Mouse (Mus musculus): ENCODE results near the gene Tmem116. TPM values are rescaled to one million over a fixed set of nuclear protein-coding genes. Genes with fewer than 3 reads are reported as not detected.

Tmem116 gene
- total RNA-seq, 2 experiments from 2014 or later, result 4.4 to 5.4 TPM

DNA sequence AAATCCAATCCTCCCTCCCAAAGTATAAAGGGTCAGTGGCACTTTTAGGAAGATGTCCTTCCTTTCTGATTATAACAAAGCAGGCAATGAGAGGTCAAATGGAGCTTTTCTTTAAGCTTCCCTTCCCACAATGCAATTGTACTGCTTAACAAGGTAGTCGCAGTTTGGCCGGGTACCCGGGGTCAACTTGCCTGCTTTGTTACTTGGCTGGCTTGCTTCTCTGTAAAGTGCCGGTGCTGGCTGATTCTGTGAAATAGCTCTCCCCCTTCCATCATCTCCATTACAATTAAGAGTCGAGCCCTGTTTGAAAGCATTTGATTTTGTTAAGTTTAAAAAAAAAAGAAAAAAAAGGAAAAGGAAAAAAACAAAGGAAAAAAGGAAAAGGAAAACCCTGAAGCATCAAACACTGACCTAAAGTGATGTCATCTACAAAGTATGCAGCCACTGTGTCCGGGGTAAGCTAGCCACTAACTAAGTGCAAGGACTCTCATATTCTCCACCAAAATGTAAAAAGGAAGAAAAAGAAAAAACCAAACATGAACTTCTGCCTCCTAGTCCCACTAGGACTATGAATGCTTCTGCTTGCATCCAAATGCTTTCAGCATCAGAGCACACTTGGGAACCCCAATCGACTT, 85.3 kb downstream of the Tmem116 start:
- no peak for DNase-seq (ENCODE audit: low spot score in 2 of 2)

DNA sequence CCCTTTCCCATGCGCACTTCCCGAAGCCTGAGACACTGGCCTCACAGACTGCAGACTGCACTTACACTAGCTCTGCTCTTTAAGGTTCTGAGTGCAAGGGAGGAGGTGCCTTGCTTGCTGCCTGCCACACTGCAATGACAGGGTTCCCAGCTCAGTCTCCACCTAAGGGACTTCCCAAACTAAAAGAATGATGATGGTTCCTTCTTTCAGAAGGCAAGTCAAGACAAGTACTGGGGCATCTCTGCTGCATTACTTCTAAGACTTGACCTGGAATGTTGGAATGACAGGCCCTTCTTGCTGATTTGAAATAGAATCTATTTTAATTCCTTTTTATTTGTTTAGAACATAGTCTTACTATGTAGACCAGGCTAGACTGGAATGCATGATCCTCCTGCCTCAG, 85.9 kb downstream of the Tmem116 start:
- no peak for DNase-seq (ENCODE audit: low spot score in 2 of 2)

DNA sequence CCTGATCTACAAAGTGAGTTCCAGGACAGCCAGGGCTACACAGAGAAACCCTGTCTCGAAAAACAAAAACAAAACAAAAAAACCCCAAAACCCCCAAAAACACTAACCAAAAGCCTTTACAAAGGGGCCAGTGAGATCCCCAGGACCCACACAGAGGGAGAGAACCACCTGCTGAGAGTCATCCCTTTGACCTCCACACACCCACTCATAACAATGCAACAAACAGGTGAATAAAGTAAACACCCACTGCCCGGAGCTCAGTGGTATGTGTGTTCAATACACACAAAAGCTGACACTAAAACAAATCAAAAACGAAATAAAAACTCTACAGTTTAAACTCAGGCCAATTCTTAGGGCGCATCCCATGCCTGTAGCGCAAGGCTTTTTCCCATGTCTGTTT, 88.4 kb downstream of the Tmem116 start:
- DNase-seq (ENCODE audit: low spot score in 2 of 2), result no peak

DNA sequence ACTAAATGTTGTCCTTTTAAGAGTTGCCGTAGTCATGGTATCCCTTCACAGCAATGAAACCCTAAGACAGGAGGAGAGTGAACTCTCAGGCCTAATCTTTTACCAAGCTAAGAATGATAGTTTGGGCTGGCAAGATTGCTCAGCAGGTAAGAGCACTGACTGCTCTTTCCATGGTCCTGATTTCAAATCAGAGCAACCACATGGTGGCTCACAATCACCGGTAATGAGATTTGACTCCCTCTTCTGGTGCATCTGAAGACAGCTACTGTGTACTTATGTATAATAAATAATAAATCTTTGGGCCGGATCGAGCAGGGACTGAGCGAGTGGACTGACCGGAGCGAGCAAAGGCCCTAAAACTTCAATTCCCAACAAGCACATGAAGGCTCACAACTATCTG, 89.5 kb downstream of the Tmem116 start:
- DNase-seq (ENCODE audit: low spot score in 2 of 2), result no peak

DNA sequence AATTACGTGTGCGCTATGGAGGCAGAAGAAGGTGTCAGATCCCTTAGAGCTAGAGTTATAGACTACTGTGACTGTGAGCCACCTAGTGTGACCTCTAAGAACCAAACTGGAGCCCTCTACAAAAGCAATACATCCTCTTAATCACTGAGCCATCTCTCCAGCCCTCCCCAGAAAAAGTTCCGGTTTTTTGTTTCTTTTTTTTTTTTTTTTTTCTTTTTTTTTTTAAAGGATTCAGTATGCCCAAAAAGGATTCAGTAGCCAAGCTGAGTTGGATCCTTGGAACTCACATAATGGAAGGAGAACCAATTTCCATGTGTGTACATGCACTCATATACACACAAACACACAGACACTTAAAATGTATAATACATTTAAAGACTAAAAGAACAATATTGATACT, 91.7 kb downstream of the Tmem116 start:
- DNase-seq (ENCODE audit: low spot score in 2 of 2), result no peak

DNA sequence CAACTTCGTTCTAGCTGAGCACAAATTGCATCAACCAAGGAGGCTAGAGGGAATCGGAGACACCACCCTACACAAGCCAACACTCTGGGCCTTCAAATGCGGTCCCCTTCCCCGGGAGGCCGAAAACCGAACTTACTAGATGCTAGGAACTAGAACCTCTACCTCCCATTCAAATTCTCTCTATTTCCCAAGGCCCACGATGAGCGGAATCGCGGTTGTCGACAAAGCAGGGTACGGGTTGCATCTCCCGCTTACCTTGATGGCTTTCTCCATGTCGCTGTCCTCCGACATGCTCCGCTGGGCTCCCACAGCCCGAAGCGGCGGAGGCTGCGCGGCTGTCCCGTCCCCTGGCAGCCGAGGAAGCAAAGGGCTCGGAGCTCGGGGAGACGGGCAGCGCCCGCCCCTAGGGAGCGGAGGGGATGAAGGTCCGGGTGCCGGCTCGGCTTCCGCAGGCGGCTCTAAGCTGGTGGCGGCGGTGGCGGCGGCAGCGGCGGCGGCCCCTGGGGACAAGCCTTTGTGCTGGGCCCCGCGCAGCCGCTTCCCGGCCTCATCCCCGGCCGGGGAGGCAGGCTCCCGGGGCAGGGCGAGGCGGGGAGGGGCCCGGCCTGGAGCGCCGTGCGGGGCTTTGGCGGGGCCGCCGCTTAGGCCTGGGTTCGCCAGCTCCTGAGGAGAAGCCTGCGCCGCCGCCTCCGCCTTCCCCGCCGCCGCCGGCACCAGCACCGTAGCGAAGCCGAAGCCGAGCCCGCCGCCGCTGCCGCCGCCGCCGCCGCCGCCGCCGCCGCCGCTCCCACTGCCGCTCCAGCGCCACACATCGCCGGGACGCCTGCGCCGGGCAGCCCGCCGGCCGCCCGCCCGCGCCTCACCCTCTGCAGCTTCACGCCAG, 93.5 kb downstream of the Tmem116 start, which contains the start of the genes Adam1a and Gm42878:
Gene Adam1a (minus strand): TSS at position 573 of the 883 bp plus-strand sequence.
Gene Gm42878 (minus strand): TSS at position 573 of the 883 bp plus-strand sequence.
- DNase-seq (ENCODE audit: low spot score in 2 of 2), result no peak

DNA sequence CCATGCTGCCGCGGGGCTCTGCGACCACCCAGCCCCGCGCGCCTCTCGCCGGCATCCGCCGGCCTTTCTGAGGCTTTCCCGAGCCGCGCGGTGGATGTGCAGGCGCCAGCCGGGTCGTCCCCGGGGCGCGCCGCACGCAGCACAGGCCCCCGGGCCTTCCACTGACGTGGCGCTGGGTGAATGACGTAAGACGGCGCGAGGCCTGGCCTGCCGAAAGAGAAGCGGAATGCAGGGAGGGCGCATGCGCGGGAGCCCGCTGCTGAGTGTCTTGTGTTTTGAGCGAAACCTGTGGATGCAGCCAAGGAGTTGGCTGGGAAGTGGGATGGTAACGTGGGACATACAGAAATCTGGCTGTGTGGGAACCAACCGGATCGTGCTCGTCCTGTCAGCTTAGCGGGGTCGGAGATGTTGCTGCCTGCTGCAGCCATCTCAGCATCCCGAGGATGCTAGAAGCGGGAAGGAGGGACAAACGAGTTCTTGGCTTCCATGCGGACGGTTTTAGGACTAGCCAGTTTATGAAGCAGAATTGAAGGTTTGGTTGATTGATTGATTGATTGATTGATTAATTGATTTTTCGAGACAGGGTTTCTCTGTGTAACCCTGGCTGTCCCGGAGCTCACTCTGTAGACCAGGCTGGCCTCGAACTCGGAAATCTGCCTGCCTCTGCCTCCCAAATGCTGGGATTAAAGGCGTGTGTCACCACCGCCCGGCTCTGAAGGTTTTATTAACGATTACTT, 94.3 kb downstream of the Tmem116 start, which contains the start of gene Mapkapk5:
Gene Mapkapk5 (minus strand): TSS at position 113 of the 737 bp plus-strand sequence.
- DNase-seq (ENCODE audit: low spot score in 2 of 2), result peak; percentile 98 to 99

DNA sequence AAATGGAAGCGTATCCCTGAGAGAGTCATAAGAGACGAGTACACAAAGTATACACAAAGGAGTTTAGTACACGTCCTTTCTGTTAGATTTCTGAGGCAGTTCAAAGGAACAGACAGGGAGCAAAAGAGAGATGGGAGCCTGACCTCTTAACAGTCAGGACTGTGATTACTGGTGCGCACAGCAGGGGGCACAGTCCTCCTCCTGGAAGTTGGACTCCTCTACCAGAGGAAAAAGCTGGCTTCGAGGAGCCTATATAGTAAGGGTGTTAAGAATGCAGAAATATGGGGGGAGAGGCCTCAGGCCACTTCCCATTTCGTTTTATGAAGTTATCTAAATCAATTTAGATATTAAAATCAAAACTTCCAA, 94.8 kb downstream of the Tmem116 start:
- DNase-seq (ENCODE audit: low spot score in 2 of 2), result peak; percentile 48 to 58

DNA sequence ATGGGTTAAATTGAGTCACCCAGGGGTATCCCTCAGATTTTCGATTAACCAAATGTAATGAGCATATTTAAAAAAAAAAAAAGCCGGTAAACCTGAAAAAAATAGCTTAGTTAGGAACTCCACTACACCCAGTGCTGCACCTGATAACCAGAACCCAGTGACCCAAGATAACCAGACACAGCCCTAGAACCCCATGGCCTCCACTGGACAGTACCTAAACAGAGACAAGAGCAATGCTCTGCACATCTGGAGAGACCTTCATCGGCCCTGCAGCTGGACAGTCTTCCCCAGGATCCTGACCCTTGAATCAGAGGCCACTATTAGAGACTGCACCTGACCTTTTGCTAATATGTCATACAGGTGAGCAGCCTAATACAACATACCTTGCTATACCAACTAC, 95.4 kb downstream of the Tmem116 start:
- DNase-seq (ENCODE audit: low spot score in 2 of 2), result no peak

DNA sequence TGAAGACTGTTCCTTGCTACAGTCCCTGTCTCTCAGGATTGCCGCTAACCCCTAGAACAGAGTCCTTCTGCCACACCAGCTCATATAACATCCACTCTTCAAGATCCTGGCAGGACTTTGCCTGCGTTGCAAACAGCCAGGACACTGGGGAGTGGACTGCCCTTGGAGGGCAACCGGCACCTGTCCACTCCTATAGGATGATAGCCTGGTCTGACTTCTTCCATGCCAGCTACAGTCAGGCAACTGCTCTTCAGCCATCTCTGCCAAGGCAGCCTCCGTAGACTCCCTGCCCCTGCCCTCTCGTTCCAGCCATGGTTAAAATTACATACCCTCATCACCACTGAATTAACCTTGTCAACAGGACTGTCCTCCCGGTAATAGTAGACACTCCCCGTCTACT, 97.5 kb downstream of the Tmem116 start:
- no peak for DNase-seq (ENCODE audit: low spot score in 2 of 2)

DNA sequence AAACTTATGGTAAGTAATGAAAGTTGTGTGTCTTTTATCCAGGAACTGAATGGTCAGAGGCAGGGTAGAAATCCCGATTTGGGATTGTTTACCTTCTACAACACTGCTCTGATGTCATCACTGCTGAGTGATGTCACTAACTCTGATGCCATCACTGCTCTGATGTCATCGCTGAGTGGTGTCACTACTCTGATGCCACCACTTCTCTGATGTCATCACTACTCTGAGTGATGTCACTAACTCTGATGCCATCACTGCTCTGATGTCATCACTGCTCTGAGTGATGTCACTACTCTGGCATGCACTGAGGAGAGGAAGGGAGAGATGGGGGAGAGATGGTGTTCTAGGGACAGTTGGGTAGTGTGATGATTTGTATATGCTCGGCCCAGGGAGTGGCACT, 110.7 kb downstream of the Tmem116 start:
- DNase-seq (ENCODE audit: low spot score in 2 of 2), result no peak

DNA sequence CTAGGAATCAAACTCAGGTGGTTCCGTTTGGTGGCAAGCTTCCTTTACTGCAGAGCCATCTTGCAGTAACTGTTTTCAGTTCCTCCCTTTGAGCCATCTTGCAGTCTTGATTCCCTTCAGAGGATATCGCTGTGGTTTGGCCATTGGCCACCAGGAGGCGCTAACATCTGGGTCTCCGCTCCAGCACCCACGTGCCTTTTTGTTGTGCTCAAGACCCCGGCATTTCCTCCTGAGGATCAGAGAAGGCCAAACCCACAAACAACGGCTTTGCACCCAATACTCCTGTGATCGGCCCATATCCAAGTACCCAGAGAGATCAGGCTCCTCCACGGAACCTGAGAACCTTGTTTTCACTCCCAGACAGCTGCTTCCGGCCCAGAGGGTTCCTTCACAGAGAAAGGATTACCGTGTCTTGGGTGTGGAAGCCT, 112.8 kb downstream of the Tmem116 start:
- peak; percentile 86 for DNase-seq (ENCODE audit: low spot score in 2 of 2)

DNA sequence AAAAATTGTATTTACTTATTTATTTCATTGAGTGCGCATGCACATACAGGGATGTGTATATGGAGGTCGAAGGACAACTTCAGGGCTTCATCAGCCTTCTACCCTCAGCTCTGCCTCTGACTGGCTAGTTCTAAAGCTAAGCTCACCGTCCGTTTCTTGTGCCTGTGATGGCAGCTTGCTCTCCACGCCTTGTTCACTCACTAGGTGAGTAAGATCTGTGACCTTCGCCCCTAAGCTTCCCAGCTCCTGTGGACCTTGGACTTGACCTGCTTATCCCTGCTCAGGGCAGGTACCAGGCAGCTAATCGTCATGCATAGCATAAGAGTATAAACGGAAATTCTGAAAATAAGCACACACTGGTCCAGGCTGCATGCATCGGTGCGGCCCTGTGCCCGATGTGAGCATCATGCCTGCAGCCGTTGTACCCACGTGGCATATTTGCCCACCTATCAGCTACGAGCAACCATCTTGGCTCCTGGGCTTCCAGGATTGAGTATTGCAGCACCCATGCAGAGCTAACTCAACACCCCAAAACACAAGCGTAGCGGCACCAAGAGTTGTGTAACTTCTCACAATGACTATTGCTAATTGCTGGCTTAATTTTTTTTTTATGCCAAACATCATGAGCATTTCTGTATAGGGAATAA, 114.5 kb downstream of the Tmem116 start:
- DNase-seq (ENCODE audit: low spot score in 2 of 2), result no peak

DNA sequence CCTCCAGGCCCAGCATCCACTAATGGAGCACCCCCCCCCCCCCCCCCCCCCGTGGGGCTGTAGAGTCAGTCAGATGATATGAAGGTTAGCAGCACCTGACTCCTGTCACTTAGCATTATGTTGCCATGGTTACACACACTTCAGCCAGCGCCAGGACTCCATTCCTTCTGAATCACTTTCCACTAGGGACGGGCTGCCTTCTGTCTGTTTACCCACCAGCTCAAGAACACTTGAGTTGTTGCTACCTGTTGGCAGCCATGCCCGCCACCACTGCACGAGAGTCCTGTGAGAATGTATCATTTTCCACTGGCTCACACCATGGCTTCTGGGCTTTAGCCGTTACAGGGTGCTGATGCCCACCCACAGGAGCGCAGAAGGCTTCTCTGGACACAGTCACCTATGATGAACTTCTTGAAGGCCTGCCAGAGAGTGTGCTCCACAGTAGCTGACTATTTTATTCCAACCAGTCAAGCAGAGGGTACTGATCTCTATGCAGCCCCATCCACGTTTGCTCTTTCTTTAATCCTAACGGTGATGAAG, 118.3 kb downstream of the Tmem116 start:
- DNase-seq (ENCODE audit: low spot score in 2 of 2), result no peak

DNA sequence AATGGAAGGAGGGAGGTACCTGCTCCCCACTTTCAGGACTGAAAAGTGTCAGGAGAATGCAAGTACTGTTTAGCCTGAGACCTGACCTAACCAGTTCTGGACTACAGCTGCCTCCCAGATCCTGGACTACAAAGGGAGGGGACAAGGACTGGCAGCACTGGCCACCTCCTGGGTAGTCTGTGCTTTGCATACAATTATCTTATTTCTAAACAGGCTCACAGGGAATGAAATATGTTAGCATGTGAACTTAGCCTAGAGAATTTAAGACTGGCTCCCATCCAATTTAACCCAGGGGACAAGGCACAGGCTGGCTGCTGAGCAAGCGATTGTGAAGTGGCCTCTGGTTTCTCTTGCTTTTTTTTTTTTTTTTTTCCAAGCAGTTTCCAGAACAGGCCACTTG, 119.1 kb downstream of the Tmem116 start:
- no peak for DNase-seq (ENCODE audit: low spot score in 2 of 2)

Other genes with a start within 250 kb of the Tmem116 start
- gene Rpl6, start 247.4 kb upstream of the Tmem116 start, total RNA-seq (2021), result 100 to 1,000 TPM; 520 to 542 TPM
- 100 to 1,000 TPM; 190 to 212 TPM for gene Hectd4, start 231.7 kb upstream of the Tmem116 start, total RNA-seq (2021)
- gene Trafd1, start 66.3 kb upstream of the Tmem116 start, total RNA-seq (2021), result 10 to 100 TPM; 83.2 to 90.3 TPM
- gene Naa25, start 54.0 kb upstream of the Tmem116 start, total RNA-seq (2021), result 10 to 100 TPM; 43.9 to 45.3 TPM
- 100 to 1,000 TPM; 154 to 170 TPM for gene Erp29, start 613 bp downstream of the Tmem116 start, total RNA-seq (2021)
- under 1 TPM in 1 of 2 experiments, not detected in 1; 0.11 TPM for gene Adam1b, start 51.5 kb downstream of the Tmem116 start, total RNA-seq (2021)
- gene Adam1a, start 93.6 kb downstream of the Tmem116 start, total RNA-seq (2021), result 10 to 100 TPM; 10.3 to 10.5 TPM
- gene Gm42878, start 93.6 kb downstream of the Tmem116 start, total RNA-seq (2021), result not detected
- 10 to 100 TPM; 78.4 to 84.6 TPM for gene Mapkapk5, start 94.0 kb downstream of the Tmem116 start, total RNA-seq (2021)
- 10 to 100 TPM; 90.7 to 93.9 TPM for gene Aldh2, start 141.9 kb downstream of the Tmem116 start, total RNA-seq (2021)
- 1 to 10 TPM; 4.4 to 5.4 TPM for gene Acad12, start 167.0 kb downstream of the Tmem116 start, total RNA-seq (2021)
- 1 to 10 TPM; 2.6 to 3.3 TPM for gene Acad10, start 208.6 kb downstream of the Tmem116 start, total RNA-seq (2021)
- gene Brap, start 208.7 kb downstream of the Tmem116 start, total RNA-seq (2021), result 10 to 100 TPM; 53.2 to 54.0 TPM

Data from layer of hippocampus, postnatal 10 days (tissue).